Mouse (Mus musculus): Measurements from ENCODE around the gene Prl2c2. TPM values are rescaled to one million over a fixed set of nuclear protein-coding genes. Genes with fewer than 3 reads are reported as not detected.
"Not testable (repeated sequence)": the region's sequence is repeated elsewhere in the genome, so short reads cannot be mapped to it uniquely, and the experiment has no call there.

Gene Prl2c2
- 0.27 and 0.43 TPM in 2 replicates for polyA plus RNA-seq (2016; fragmentation: Nextera tagmentation; extraction: Ambion mirVana)

DNA sequence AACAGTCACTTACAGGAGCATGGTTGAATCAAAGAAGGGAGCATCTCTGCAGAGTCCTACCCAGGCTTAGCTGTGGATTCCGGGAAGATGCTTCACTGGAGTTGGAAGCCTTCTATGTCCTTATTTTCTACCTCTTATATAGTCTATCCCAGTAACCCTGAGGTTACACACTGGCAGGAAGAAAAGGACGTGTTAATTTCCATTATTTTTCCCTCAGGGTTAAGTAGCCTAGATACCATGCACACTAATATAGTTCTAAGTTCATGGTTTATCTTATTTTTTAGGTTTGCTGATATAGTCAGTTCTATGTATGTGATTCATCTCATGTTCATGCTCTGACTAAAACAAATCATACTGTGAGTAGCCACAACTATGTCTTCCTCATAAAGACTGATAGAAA is at the start of gene Prl2c2:
Prl2c2 (minus strand) TSS at position 101 of the 400 bp plus-strand sequence.
- WGBS: 66% methylated on average over 2 of the region's 2 CpGs
- H3K4me1 ChIP-seq: not testable (repeated sequence)

GRCm38 (mm10) chr13:13025872-13026271 is 20.7 kb upstream of the Prl2c2 start:
- DNase-seq (ENCODE audit: low spot score); H3K27ac ChIP-seq; H3K9me3 ChIP-seq; H3K4me3 ChIP-seq; H3K27me3 ChIP-seq (ENCODE audit: insufficient read depth, poor library complexity, severe bottlenecking); H3K36me3 ChIP-seq; H3K4me1 ChIP-seq: not testable (repeated sequence)
- WGBS: 62% methylated on average over 3 of the region's 3 CpGs

More for the DNA sequence above, at the start of gene Prl2c2:
- not testable (repeated sequence) for H3K4me3 ChIP-seq; H3K27me3 ChIP-seq (ENCODE audit: insufficient read depth, poor library complexity, severe bottlenecking); H3K9me3 ChIP-seq; H3K27ac ChIP-seq; DNase-seq (ENCODE audit: low spot score); H3K36me3 ChIP-seq

DNA sequence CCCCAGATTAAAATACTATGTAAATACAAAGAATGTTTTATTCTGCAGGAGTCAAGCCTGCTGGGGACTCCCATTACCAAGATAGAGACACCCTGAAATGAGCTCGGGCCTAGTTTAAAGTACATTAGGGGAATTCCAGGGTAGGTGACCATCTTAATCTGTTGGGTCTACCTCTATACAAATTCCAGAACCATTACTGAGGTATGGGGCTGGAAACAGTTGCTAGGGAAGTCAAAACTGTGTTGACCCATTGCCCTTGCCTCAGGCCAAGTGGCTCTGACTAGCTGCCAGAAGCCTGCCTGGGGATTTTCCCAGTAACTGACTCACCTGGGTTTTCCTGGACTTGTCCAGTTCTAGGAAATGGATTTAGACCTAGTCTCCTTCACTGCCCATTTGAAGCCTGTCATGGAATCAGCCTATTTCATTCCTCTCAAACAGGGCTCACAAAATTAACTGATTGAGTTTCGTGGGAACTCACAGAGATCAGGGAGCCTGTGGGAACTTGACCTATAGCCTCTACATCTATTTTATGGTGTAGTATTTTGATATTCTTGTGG is 8.9 kb upstream of the Prl2c2 start:
- H3K4me3 ChIP-seq; H3K36me3 ChIP-seq; H3K9me3 ChIP-seq; DNase-seq (ENCODE audit: low spot score); H3K4me1 ChIP-seq; H3K27ac ChIP-seq; H3K27me3 ChIP-seq (ENCODE audit: insufficient read depth, poor library complexity, severe bottlenecking): not testable (repeated sequence)
- 53% methylated on average over 2 of the region's 2 CpGs for WGBS

Other genes with a start within 250 kb of the Prl2c2 start
- gene Prl2c3, start 205.3 kb downstream of the Prl2c2 start, polyA plus RNA-seq (2016; fragmentation: Nextera tagmentation; extraction: Ambion mirVana): not detected in 2 replicates
- gene Prl2c5, start 177.3 kb upstream of the Prl2c2 start, polyA plus RNA-seq (2016; fragmentation: Nextera tagmentation; extraction: Ambion mirVana): not detected in 2 replicates

Measured in heart, embryonic 10.5 days (tissue).